Mouse (Mus musculus) kidney, adult 2 months (tissue): ENCODE measurements around the gene Clspn. TPM values are rescaled to one million over a fixed set of nuclear protein-coding genes. Genes with fewer than 3 reads are reported as not detected.

Source experiments
- DNase-seq: peaks from one replicate; pipeline ENCODE4 v3.0.0; 2021
- H3K27ac ChIP-seq: fragments of 200-500 bp; 2 replicates; pipeline ENCODE4 v1.5.1; 2012; ENCODE audit warnings: low read depth, low read length, control low read depth, inconsistent platforms; ENCODE audit not compliant: insufficient read depth
- H3K27me3 ChIP-seq: fragments of 200-500 bp; replicated peaks from 2 replicates; pipeline ENCODE4 v1.6.1; 2012; ENCODE audit warnings: mild to moderate bottlenecking, moderate library complexity, low read length, inconsistent platforms; ENCODE audit not compliant: control insufficient read depth, insufficient read depth
- H3K36me3 ChIP-seq: fragments of 200-500 bp; 2 replicates; pipeline ENCODE4 v1.6.1; 2012; ENCODE audit warnings: mild to moderate bottlenecking, moderate library complexity, low read length, inconsistent platforms; ENCODE audit not compliant: control insufficient read depth, insufficient read depth
- H3K4me1 ChIP-seq: fragments of 200-500 bp; 2 replicates; pipeline ENCODE4 v1.6.1; 2011; ENCODE audit warnings: low read length; ENCODE audit not compliant: control insufficient read depth, insufficient read depth
- H3K4me3 ChIP-seq: fragments of 200-500 bp; 2 replicates; pipeline ENCODE4 v1.5.1; 2011; ENCODE audit warnings: mild to moderate bottlenecking, low read depth, low read length, control low read depth; ENCODE audit not compliant: insufficient read depth
- CTCF ChIP-seq: fragments of 200-500 bp; conservative IDR thresholded peaks from 2 replicates; pipeline ENCODE4 v1.5.1; 2011; ENCODE audit warnings: low read depth, mild to moderate bottlenecking, control low read depth, low read length, moderate library complexity, mixed read lengths; ENCODE audit not compliant: insufficient read depth, insufficient read length
- POLR2A ChIP-seq: fragments of 200-500 bp; IDR thresholded peaks from one replicate; pipeline ENCODE4 v1.6.1; 2011; ENCODE audit warnings: low read depth, low read length, control low read depth
- WGBS: fragments of 180-500 bp; shearing (Covaris S2); methylation state at CpG from one replicate; pipeline ENCODE4 v1.1.7; 2018; 5-methylcytosine and 5-hydroxymethylcytosine counted together
- polyA plus RNA-seq: library from polyadenylated mRNA; depleted of rRNA; stranded (reverse); fragments of >200 nt; gene quantifications from 2 replicates; pipeline ENCODE4 v1.2.3, GENCODE M21; 2012

Clspn gene
- polyA plus RNA-seq, 1 experiment: 0.11 TPM

DNA sequence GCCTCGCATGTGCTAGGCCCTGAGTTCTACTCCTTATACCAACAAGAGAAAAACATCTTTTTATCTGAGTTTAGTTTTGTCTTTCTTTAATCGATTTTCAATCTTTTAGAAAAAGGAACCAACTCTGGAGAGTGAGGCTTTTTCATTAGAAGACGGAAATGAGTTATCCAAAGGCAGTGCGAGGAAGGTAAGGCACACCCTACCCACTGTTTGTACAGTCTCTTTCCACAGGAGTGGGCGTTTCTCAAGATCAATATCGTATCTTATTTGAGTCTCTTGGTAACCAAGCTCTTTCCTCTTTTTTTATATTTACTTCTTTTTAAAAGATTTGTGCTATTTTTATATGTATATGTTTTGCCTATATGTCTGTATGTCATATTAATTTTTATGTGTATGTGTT, 7.1 kb downstream of the Clspn start:
- no peaks in the 10 kb centered on the region for H3K36me3 ChIP-seq
- H3K27ac ChIP-seq: no peak overlapping the region
- WGBS: 94% methylated on average over 6 of the region's 6 CpGs
- H3K27me3 ChIP-seq: no peaks in the 10 kb centered on the region; the same call in 1 of the 2 replicates
- TF ChIP-seq POLR2A: no peak
- TF ChIP-seq CTCF: no peak
- DNase-seq: no peak
- no peak overlapping the region for H3K4me3 ChIP-seq
- no peaks in the 10 kb centered on the region for H3K4me1 ChIP-seq

DNA sequence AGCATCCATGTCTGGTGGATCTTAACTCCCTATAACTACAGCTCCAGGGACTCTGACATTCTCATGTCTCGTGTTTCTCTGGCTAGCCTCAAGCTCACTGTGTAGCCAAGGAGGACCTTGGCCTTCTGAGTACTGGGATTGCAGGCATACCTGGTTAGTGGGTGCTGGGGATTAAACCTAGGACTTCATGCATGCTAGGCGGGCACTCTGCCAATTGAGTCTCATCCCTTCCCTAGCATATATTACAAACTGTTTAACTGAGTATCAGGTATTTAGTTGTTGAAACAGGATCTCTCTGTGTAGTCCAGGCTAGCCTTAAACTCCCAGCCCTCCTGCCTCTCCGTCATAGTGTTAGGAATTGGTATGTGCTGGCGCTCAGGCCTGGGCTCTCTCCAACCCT, 10.5 kb downstream of the Clspn start:
- no peaks in the 10 kb centered on the region for H3K4me1 ChIP-seq
- no peak overlapping the region for H3K27ac ChIP-seq
- no peaks in the 10 kb centered on the region for H3K36me3 ChIP-seq
- TF ChIP-seq CTCF: no peak
- no peak for TF ChIP-seq POLR2A
- 85% methylated on average over 4 of the region's 4 CpGs for WGBS
- peak; percentile 12 for DNase-seq
- H3K27me3 ChIP-seq: no peaks in the 10 kb centered on the region
- H3K4me3 ChIP-seq: no peak overlapping the region

DNA sequence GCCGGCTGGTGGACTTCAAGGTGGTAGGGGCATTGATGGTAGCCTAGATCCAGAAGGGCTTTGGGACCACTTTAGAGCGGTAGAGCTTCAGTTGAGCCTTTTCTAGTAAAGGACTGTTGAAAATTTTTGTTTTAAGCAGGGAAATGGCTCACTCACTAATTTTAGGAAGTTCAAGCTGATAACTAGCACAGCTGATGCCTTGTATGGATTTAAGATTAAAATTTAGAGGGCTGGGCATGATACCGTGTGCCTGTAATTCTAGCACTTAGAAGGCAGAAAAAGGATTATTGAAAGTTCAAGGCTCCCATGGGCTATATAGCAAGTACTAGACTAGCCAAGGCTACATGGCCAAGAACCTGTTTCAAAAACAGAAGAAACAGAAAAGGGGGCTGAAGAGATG, 13.0 kb downstream of the Clspn start:
- Histone ChIP-seq H3K27me3 (no peaks in the 10 kb centered on the region), H3K27ac (no peak overlapping the region), H3K4me1 (no peaks in the 10 kb centered on the region), H3K4me3 (no peak overlapping the region), H3K36me3 (no peaks in the 10 kb centered on the region)
- TF ChIP-seq POLR2A (no peak), CTCF (no peak)
- 92% methylated on average over 3 of the region's 3 CpGs for WGBS
- DNase-seq: no peak

DNA sequence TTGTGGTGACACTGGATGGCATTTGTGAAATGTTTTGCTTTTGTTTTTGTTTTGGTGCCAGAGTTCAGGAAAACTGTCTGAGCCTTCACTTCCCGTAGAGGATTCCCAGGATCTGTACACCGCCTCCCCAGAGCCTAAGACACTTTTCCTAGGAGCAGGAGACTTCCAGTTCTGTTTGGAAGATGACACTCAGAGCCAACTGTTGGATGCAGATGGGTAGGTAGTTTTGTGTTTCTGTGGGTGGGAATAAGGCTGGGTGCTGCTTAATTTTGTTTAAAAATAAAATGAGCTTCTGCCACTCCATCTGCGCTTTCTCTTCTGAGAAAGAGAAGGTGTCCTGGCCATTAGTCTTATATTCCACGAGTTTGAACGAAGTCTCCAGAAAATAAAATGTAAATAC, 19.5 kb downstream of the Clspn start:
- Histone ChIP-seq H3K36me3 (no peaks in the 10 kb centered on the region), H3K4me1 (no peaks in the 10 kb centered on the region), H3K27ac (no peak overlapping the region), H3K27me3 (no peaks in the 10 kb centered on the region), H3K4me3 (no peak overlapping the region)
- TF ChIP-seq CTCF: no peak
- no peak for TF ChIP-seq POLR2A
- no peak for DNase-seq
- 94% methylated on average over 5 of the region's 5 CpGs for WGBS

DNA sequence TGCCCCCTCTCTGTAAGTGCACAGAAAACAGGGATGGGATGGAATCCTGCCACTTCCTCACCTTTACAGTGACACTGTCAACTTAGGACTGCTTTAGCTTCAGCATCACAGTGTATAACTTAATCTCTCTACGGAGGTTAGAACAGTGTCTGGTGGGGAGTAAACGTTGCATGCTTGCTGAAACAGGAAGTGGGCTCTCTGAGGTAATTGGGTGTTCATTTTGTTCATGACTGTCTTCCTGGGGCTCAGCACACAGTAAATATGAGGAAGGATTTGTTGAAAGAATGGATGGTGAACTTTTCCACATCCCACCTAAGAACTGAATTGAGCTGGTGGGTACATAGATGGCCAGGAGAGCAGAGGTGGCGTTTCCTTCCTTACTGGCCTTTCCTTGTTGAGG, 21.2 kb downstream of the Clspn start:
- no peaks in the 10 kb centered on the region for H3K36me3 ChIP-seq
- DNase-seq: no peak
- WGBS: 91% methylated on average over 3 of the region's 3 CpGs

DNA sequence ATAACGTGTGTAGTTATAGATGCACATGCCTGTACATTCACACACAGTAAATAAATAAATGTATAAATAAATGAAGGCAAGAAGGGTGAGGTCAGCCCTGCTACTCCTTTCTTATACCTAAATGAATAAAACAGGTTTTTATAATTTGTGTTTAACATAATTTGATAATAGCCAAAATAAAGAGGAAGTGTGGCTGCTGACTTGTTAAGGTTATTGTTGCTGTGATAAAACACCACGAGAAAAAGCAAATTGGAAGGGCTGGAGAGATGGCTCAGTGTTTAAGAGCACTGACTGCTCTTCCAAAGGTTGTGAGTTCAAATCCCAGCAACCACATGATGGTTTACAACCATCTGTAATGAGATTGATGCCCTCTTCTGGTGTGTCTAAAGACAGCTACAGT, 22.3 kb downstream of the Clspn start:
- 83% methylated on average over 2 of the region's 2 CpGs for WGBS
- TF ChIP-seq CTCF (no peak), POLR2A (no peak)
- no peaks in the 10 kb centered on the region for H3K4me1 ChIP-seq
- H3K4me3 ChIP-seq: no peak overlapping the region
- H3K36me3 ChIP-seq: no peaks in the 10 kb centered on the region
- DNase-seq: no peak
- no peaks in the 10 kb centered on the region for H3K27me3 ChIP-seq
- no peak overlapping the region for H3K27ac ChIP-seq

More for the DNA sequence above, 21.2 kb downstream of the Clspn start:
- no peak overlapping the region for H3K27ac ChIP-seq
- no peak for TF ChIP-seq CTCF
- TF ChIP-seq POLR2A: no peak
- no peak overlapping the region for H3K4me3 ChIP-seq
- no peaks in the 10 kb centered on the region for H3K4me1 ChIP-seq
- no peaks in the 10 kb centered on the region for H3K27me3 ChIP-seq

DNA sequence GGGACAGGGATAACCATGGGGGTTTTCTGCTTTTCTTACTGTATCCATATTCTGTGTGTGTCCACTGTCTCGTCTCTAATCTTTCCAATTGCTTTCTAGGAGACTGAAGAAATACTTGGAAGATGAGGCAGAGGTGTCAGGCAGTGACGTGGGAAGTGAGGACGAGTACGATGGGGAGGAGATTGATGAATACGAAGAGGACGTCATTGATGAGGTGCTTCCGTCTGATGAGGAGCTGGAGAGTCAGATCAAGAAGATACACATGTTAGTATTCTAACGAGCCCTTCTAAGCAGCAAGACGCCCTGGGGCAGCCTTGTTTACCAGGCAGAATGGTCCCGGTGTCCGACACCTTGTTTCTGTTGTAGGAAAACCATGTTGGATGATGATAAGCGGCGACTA, 29.0 kb downstream of the Clspn start:
- H3K27ac ChIP-seq: no peak overlapping the region
- DNase-seq: no peak
- no peaks in the 10 kb centered on the region for H3K36me3 ChIP-seq
- no peaks in the 10 kb centered on the region for H3K4me1 ChIP-seq
- no peaks in the 10 kb centered on the region for H3K27me3 ChIP-seq
- no peak overlapping the region for H3K4me3 ChIP-seq
- TF ChIP-seq CTCF: no peak
- no peak for TF ChIP-seq POLR2A
- WGBS: 97% methylated on average over 13 of the region's 13 CpGs

DNA sequence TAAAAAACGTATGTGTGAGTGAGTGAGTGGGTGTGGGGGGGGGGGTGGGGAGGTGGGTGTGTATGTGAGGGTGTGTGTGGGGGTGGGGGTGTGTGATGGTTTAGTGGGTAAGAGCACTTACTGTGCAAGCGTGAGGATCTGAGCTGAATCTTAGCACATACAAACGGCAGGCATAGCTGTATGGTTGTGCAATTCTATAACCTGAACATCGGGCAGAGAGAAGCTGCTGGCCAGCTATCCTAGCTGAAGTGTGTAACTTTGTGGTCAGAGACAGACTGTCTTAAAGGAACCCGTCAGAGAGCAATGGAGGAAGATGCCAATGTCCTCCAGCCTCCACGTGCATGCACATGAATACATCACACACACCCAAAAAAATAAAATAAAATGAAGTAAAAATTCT, 35.3 kb downstream of the Clspn start:
- Histone ChIP-seq H3K4me1 (no peaks in the 10 kb centered on the region), H3K27me3 (no peaks in the 10 kb centered on the region), H3K27ac (no peak overlapping the region), H3K36me3 (no peaks in the 10 kb centered on the region), H3K4me3 (no peak overlapping the region)
- WGBS: 93% methylated on average over 6 of the region's 6 CpGs
- no peak for DNase-seq
- no peak for TF ChIP-seq POLR2A
